Mouse (Mus musculus) macrophage (primary cell): ENCODE measurements around the gene Ralgps1. TPM values are rescaled to one million over a fixed set of nuclear protein-coding genes. Genes with fewer than 3 reads are reported as not detected.

ENCODE experiments used
- H3K27ac ChIP-seq: fragments of 350-480 bp; formaldehyde crosslinking; 2 replicates; pipeline ENCODE4 v1.9.0; 2021
- H3K36me3 ChIP-seq: fragments of 350-480 bp; formaldehyde crosslinking; 2 replicates; pipeline ENCODE4 v1.9.0; 2021; ENCODE audit errors: inconsistent target
- H3K4me3 ChIP-seq: fragments of 350-480 bp; formaldehyde crosslinking; 2 replicates; pipeline ENCODE4 v1.9.0; 2021; ENCODE audit errors: inconsistent target
- H3K79me2 ChIP-seq: fragments of 350-480 bp; formaldehyde crosslinking; 2 replicates; pipeline ENCODE4 v1.9.0; 2021; ENCODE audit errors: inconsistent target
- WGBS: methylation state at CpG from one replicate; pipeline ENCODE4 v1.1.7; 2026; ENCODE audit warnings: inconsistent platforms; ENCODE audit not compliant: missing documents; 5-methylcytosine and 5-hydroxymethylcytosine counted together
- polyA plus RNA-seq: library from polyadenylated mRNA; stranded (reverse); fragments of 250-400 nt; gene quantifications from 3 replicates; pipeline ENCODE4 v1.2.4, GENCODE M21; 2018; ENCODE audit warnings: inconsistent platforms

The Ralgps1 gene
- polyA plus RNA-seq, 1 experiment from 2014 or later = 2.3 TPM

- Histone ChIP-seq H3K36me3 (no peaks in the 10 kb centered on the region), H3K79me2 (no peaks in the 10 kb centered on the region), H3K27ac (no peak overlapping the region), H3K4me3 (no peak overlapping the region)
- WGBS = 41% methylated on average over 10 of the region's 10 CpGs
Observed at GRCm38 (mm10) chr2:33173126-33173525, 198.2 kb downstream of the Ralgps1 start.

DNA sequence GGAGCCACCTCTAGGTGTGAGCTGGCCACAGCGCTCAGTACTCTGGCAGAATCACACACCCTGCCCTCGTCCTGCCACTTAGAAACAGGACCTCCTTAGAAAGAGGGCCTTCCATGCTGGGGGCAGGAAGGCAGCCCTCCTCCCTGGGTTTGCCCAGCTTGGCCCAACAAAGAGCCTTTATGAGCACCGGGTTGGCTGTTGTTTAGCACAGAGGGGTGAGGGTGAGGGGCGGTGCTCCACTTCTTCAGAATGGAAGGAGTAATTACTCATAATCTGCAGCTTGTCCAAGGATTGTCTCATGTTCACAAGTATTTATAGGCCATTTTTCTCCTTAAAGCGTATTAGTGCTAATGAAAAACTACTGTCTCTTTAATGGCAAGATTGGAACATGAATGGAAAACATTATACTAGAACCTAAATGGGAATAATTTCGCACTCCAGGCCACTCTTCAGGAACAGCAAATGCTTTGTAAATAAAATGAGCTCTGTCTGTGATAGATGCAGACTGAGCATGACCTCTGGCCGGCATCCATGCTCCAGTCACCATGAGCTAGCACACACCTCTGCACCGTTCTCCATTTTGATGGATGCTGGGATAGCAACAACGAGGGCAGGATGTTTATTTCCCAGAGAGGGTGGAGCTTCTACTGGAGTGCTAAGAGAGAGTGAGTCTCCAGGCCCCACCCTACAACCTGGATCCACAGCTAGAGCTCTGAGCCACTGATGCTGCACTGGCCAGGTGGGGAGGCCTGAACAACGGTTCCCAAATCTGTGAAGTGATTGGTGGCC lies 200.3 kb downstream of the Ralgps1 start:
- 92% methylated on average over 10 of the region's 10 CpGs for WGBS
- Histone ChIP-seq H3K36me3 (no peaks in the 10 kb centered on the region), H3K27ac (no peak overlapping the region), H3K4me3 (no peak overlapping the region), H3K79me2 (no peaks in the 10 kb centered on the region)

GRCm38 (mm10) chr2:33169445-33169844 lies 201.8 kb downstream of the Ralgps1 start:
- H3K27ac ChIP-seq = no peak overlapping the region
- no peak overlapping the region for H3K4me3 ChIP-seq
- no peaks in the 10 kb centered on the region for H3K79me2 ChIP-seq
- WGBS = 86% methylated on average over 6 of the region's 6 CpGs
- no peaks in the 10 kb centered on the region for H3K36me3 ChIP-seq

DNA sequence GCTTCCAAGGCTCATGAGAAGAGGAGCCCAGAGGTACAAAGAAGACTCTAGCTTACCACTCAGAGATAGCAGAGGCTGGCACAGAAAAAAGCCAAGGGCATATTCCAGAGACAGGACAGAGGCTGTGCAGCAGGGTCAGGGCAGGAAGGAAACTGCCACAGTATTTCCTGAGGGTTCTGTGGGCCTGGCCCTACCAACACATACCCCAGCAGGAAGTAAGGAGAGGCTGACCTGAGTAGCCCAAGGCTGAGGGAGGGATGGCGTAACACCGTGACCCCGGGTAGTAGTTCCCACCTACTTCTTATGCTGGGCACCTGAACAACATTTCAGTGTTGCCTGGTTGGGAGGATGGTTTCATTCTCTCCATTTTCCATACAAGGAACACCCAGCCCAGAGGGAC lies 204.2 kb downstream of the Ralgps1 start:
- H3K4me3 ChIP-seq = no peak overlapping the region
- H3K79me2 ChIP-seq = no peaks in the 10 kb centered on the region
- WGBS = 56% methylated on average over 3 of the region's 3 CpGs
- no peak overlapping the region for H3K27ac ChIP-seq
- no peaks in the 10 kb centered on the region for H3K36me3 ChIP-seq

DNA sequence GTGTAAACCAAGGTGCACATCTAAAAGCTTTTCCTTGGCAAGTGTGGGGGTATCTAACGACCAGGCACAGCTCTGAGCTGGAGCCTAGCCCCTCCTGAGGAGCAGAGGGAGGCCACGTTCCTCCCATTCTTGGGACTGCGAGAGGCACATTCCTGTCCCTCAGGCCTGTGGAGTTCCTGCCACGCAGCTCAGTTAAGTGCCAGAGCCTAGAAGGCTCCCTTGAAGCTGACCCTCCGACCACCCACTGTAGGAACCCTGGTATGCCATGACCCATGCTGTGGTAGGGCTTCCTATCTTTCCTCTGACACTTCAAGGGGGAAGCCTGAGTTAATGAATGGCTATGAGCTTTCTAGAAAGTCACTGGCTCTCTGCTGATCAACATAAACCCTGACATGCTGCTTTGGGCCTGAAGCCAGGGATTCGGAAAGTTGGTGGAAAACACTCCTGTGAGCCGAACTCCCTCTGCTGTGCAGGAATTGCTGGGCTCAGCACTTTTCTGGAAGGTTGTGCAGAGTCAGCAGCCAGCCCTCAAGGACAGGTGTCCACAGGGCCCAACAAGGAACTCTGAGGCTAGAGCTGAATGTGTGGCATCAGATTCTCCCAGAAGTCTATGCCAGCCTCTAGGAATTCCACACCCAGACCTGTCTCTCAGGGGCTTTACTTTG lies 205.4 kb downstream of the Ralgps1 start:
- 95% methylated on average over 7 of the region's 7 CpGs for WGBS
- H3K36me3 ChIP-seq = no peaks in the 10 kb centered on the region
- H3K4me3 ChIP-seq = no peak overlapping the region
- no peaks in the 10 kb centered on the region for H3K79me2 ChIP-seq
- H3K27ac ChIP-seq = no peak overlapping the region

- 72% methylated on average over 4 of the region's 4 CpGs for WGBS
- no peaks in the 10 kb centered on the region for H3K79me2 ChIP-seq
- H3K4me3 ChIP-seq = no peak overlapping the region
- H3K36me3 ChIP-seq = no peaks in the 10 kb centered on the region
- no peak overlapping the region for H3K27ac ChIP-seq
Observed at GRCm38 (mm10) chr2:33165229-33165628, 206.1 kb downstream of the Ralgps1 start.

DNA sequence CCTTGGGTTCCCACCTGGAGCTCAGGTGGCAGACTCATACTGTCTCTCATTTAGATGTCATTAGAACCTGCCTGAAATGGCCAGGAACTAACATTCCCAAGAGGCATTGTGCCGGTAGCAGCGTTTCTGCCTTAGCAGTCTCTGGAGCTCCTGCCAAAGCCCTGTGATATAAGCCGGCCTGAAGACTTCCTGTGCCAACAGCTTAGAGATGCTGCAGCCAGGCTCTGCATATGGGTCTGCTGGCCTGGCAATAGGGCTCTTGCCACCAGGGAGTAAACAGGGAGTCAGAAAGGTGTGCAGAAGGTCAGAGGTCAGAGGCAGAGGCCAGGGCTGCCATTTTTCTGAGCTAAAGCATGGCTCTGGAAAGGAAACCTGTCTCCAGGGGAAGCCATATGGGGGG lies 206.6 kb downstream of the Ralgps1 start:
- 94% methylated on average over 3 of the region's 3 CpGs for WGBS
- Histone ChIP-seq H3K79me2 (no peaks in the 10 kb centered on the region), H3K27ac (no peak overlapping the region), H3K4me3 (no peak overlapping the region), H3K36me3 (no peaks in the 10 kb centered on the region)

DNA sequence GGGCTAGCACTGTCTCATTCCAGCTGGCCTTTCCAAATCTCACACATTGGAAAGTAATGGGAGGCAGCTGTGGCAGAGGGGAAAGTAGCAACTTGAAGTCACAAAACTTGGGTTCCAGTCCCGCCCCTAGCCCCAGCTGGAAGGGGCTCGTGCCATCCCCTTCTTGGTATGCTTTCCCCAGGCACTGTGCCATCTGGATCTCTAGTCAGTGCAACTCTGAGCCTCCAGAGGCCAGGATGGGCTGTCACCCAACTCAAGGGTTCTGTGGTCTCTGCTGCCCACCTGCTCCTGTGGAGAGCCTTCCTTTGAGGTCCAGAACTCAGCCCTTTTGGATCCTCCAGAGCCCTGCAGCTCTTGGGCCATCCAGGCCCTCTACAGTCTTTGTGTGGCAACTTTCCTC lies 209.2 kb downstream of the Ralgps1 start:
- no peaks in the 10 kb centered on the region for H3K79me2 ChIP-seq
- WGBS = 100% methylated on average over 1 of the region's 2 CpGs
- no peak overlapping the region for H3K27ac ChIP-seq

DNA sequence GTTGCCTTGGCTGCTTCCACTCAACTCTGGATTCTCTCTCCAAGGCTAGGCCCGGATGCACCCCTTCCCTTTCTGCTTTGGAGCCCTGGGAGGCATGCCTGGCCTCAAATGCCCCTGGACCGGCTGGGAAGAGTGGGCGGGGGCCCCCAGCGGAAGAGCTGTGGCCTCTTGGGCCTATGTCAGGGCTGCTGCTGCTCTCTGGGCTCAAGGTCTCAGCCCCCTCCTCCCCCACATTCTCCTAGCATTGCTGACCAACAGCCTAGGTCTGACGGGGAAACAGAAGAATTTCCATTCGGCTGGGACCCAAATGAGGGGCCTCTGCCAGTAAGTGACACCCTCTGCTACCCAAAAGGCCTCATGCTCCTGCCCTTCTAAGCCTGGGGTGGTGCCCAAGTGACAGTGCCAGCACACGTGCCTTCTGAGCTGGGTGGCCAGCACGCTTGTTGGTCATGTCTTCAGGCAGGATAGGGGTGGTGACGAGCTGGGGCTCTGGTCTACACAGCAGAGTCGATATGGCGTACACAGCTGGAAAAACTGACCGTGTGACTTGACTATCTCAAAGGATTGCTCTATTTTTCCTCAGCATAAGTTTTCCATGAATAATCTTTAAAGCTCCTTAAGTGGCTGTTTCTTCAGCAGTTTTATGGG lies 210.8 kb downstream of the Ralgps1 start:
- 91% methylated on average over 9 of the region's 12 CpGs for WGBS
- Histone ChIP-seq H3K27ac (no peak overlapping the region), H3K4me3 (no peak overlapping the region), H3K36me3 (no peaks in the 10 kb centered on the region), H3K79me2 (no peaks in the 10 kb centered on the region)

More for the DNA sequence above, 209.2 kb downstream of the Ralgps1 start:
- H3K4me3 ChIP-seq = no peak overlapping the region
- no peaks in the 10 kb centered on the region for H3K36me3 ChIP-seq

DNA sequence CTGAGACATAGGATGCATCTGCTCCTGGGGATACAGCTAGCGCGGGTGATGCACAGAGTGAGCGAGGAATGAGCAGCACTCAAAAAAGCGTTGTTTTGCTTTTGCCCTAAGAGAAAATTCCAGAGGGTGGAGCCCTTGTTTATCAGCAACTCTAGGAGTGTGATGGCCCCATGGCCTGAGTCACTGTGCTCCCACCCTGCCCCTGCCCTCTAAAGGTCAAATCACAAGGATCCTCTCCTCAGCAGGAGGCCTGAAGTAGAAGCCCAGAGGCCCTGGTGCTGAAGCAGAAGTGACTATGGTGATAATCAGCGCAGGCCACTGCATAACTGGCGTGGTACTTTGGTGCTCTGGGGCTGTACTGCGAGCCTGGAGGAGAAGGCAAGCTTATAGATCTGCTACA lies 211.7 kb downstream of the Ralgps1 start:
- H3K36me3 ChIP-seq = no peaks in the 10 kb centered on the region
- no peaks in the 10 kb centered on the region for H3K79me2 ChIP-seq
- H3K27ac ChIP-seq = no peak overlapping the region
- WGBS = 92% methylated on average over 7 of the region's 7 CpGs
- H3K4me3 ChIP-seq = no peak overlapping the region

- Histone ChIP-seq H3K27ac (no peak overlapping the region), H3K36me3 (no peaks in the 10 kb centered on the region), H3K79me2 (no peaks in the 10 kb centered on the region), H3K4me3 (no peak overlapping the region)
- 96% methylated on average over 6 of the region's 6 CpGs for WGBS
Observed at GRCm38 (mm10) chr2:33158895-33159294, 212.4 kb downstream of the Ralgps1 start.

DNA sequence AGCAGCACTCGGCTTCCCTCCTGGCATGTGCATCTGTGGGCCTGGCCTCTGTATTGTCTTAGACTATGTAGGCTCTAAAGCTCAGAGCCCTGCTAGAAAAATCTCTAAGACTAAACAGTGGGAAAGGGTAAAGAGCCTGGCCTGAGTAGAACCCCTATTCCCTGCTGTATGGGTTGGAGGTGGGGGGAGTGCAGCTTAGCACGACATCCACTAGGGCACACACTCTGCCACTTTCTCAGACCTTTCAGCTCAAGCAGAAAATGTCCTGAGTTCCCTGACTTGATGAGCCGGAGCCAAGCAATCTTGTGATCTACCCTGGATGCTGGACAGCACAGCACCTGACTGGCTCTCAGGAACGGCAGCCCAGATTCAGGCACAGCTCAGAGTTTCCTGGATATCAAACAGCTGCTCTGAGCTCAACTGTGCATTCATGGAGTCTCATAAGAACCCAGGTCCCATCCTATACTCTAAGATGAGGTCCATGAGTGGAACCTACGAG lies 215.0 kb downstream of the Ralgps1 start:
- Histone ChIP-seq H3K27ac (no peak overlapping the region), H3K4me3 (no peak overlapping the region), H3K79me2 (no peaks in the 10 kb centered on the region), H3K36me3 (no peaks in the 10 kb centered on the region)
- 96% methylated on average over 5 of the region's 5 CpGs for WGBS

DNA sequence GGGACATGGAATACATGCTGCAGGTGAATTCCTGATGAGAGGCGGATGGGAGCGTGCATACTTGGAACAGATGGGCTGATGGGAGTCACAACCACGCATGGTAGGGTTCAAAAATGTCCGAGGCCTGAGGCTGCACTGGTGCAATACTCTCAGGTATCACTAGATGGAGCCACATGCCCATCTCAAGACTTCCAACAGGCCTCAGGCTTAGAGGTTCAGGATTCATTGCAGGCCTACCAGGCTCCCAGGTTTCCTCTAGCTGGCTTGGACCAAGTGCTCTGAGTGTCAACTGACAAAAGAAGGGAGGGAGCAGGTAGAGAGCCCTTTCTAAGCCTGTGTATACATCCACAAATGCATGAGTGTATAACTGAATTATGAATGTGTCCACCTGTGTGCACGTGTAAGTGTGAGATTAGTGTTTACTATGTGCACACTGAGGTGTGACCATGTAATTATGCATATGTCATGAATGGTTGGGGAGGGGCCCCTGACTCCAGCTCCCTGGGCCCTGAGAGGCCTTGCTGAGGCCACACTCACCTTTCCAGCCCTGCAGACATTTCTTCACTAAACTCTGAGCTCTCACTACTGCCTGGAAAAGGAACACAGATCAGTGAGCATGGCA lies 216.4 kb downstream of the Ralgps1 start:
- Histone ChIP-seq H3K27ac (no peak overlapping the region), H3K36me3 (no peaks in the 10 kb centered on the region), H3K4me3 (no peak overlapping the region), H3K79me2 (no peaks in the 10 kb centered on the region)
- WGBS = 45% methylated on average over 5 of the region's 5 CpGs

DNA sequence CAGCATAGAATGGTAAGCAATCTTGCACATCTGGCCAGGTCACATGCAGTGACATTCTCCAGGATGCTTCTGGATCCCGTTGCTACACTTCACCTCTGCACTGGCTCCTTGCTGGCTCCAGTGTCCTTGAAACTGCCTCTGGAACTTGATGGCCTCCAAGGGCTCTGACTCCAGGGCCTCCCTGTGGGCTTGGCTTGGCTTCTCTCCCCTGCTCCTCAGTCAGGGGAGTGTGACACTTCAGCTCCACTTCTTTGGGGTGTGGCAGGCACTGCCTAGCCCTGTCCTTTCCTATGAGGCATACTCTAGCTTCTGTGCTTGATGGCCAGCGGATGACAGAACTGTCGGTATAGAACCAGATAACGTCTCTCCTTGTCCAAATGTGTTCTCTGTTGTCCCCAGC lies 224.3 kb downstream of the Ralgps1 start:
- Histone ChIP-seq H3K27ac (no peak overlapping the region), H3K36me3 (no peaks in the 10 kb centered on the region), H3K79me2 (no peaks in the 10 kb centered on the region), H3K4me3 (no peak overlapping the region)
- 92% methylated on average over 4 of the region's 4 CpGs for WGBS
